Mouse (Mus musculus) lung, postnatal 0 days (tissue): Measurements from ENCODE around the gene Atp2b2.

Experiments
- CTCF ChIP-seq: IDR thresholded peaks from 2 replicates; pipeline ENCODE4 v1.5.1; 2016; ENCODE audit warnings: antibody characterized with exemption, mild to moderate bottlenecking
- EP300 ChIP-seq: IDR thresholded peaks from 2 replicates; pipeline ENCODE4 v1.6.1; 2016; ENCODE audit warnings: antibody characterized with exemption, mild to moderate bottlenecking, control low read depth

DNA sequence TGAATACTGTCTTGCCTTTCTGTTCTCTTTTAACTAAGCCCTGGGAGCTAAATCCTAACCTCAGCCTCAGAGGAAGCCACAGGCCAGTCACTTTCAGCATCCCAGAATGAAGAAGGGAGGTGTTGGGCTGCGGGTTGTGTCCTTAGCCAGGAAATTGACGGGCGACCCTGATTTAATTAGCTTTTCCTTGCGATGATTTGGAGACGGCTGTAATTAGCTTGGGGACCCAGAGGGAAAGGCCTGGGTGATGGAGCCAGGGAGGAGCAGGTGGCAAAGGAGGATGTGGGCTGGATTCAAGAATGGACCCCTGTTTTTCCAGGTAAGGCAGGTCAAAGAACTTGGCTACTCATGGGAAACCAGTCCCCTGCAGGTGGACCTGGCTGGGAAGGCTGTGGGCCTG lies 138.0 kb downstream of the Atp2b2 start:
- TF ChIP-seq CTCF, result no peak
- TF ChIP-seq EP300, result no peak
